Mouse (Mus musculus) hindbrain, embryonic 11.5 days (tissue): ENCODE data around the gene Lias. TPM values are rescaled to one million over a fixed set of nuclear protein-coding genes. Genes with fewer than 3 reads are reported as not detected.

Source experiments
- ATAC-seq: fragments of 200-750 bp; cut with Nextera tagmentation; 2 replicates; pipeline ENCODE4 v1.8.0; 2017; ENCODE audit warnings: mild to moderate bottlenecking, moderate TSS enrichment, moderate library complexity; ENCODE audit not compliant: low FRiP score
- DNase-seq: peaks from one replicate; pipeline ENCODE4 v3.0.0-alpha.2; 2015; ENCODE audit warnings: low spot score
- H3K27ac ChIP-seq: fragments of 300-500 bp; sonication (generic); 2 replicates; pipeline ENCODE4 v1.5.1; 2014; ENCODE audit warnings: mild to moderate bottlenecking, low read depth, low read length
- H3K27me3 ChIP-seq: fragments of 300-500 bp; sonication (generic); 2 replicates; pipeline ENCODE4 v1.6.1; 2014; ENCODE audit warnings: mild to moderate bottlenecking, low read length, moderate library complexity, mixed read lengths; ENCODE audit not compliant: control insufficient read depth, insufficient read depth
- H3K36me3 ChIP-seq: fragments of 300-500 bp; sonication (generic); 2 replicates; pipeline ENCODE4 v1.6.1; 2014; ENCODE audit warnings: mild to moderate bottlenecking, low read length, moderate library complexity, mixed read lengths; ENCODE audit not compliant: control insufficient read depth, insufficient read depth
- H3K4me1 ChIP-seq: fragments of 300-500 bp; sonication (generic); replicated peaks from 2 replicates; pipeline ENCODE4 v1.6.1; 2014; ENCODE audit warnings: low read length, mixed read lengths; ENCODE audit not compliant: control insufficient read depth, insufficient read depth
- H3K4me2 ChIP-seq: fragments of 300-500 bp; sonication (generic); replicated peaks from 2 replicates; pipeline ENCODE4 v1.6.1; 2014; ENCODE audit warnings: mild to moderate bottlenecking, low read depth, low read length
- H3K4me3 ChIP-seq: fragments of 300-500 bp; sonication (generic); 2 replicates; pipeline ENCODE4 v1.5.1; 2014; ENCODE audit warnings: low read depth, low read length
- H3K9ac ChIP-seq: fragments of 300-500 bp; sonication (generic); 2 replicates; pipeline ENCODE4 v1.6.1; 2014; ENCODE audit warnings: low read depth, low read length
- H3K9me3 ChIP-seq: fragments of 300-500 bp; sonication (generic); 2 replicates; pipeline ENCODE4 v1.6.1; 2016; ENCODE audit warnings: low read length; ENCODE audit not compliant: control insufficient read depth
- WGBS: fragments of 180-500 bp; shearing (Covaris S2); extraction: QIAGEN DNeasy Blood & Tissue Kit; methylation state at CpG from one replicate; pipeline ENCODE4 v1.1.7; 2014; 5-methylcytosine and 5-hydroxymethylcytosine counted together
- polyA plus RNA-seq: library from polyadenylated mRNA; unstranded; fragments of >200 nt; fragmentation: Nextera tagmentation; extraction: Ambion mirVana; gene quantifications from 2 replicates; pipeline ENCODE4 v1.2.1, GENCODE M21; 2014

The Lias gene
- polyA plus RNA-seq, 1 experiment from 2014 or later, result 64.7 TPM

DNA sequence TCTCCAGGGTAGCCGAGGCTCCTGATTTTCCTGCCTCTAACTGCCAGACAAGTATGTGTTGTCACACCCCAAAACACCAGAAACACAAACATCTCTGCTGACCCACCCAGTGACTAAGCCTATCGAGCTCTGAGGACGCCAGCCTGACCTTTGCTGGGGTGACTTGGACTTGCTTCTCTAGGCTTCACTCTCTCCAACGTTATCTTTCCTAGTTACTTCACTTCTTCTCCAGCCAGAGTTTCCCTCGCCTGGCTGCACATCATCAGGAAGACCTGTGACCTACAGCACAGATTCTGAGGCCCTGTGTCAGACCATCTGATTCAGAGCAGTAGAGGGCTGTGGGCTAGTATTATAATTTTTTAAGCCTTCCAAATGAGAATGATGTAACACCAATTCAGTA is 63.5 kb downstream of the Lias start:
- H3K4me1 ChIP-seq, result no peaks in the 10 kb centered on the region
- no peak overlapping the region for H3K9ac ChIP-seq
- H3K27me3 ChIP-seq, result no peaks in the 10 kb centered on the region
- DNase-seq, result no peak
- H3K9me3 ChIP-seq, result no peaks in the 10 kb centered on the region
- WGBS, result 69% methylated on average over 5 of the region's 5 CpGs
- H3K36me3 ChIP-seq, result no peaks in the 10 kb centered on the region
- H3K4me2 ChIP-seq, result no peak overlapping the region
- ATAC-seq, result no peak
- no peak overlapping the region for H3K27ac ChIP-seq
- no peak overlapping the region for H3K4me3 ChIP-seq

GRCm38 (mm10) chr5:65457086-65457827 is 66.0 kb downstream of the Lias start:
- ATAC-seq (no peak), DNase-seq (no peak)
- WGBS, result 70% methylated on average over 7 of the region's 7 CpGs

GRCm38 (mm10) chr5:65457846-65458245 is 66.5 kb downstream of the Lias start:
- no peak overlapping the region for H3K4me3 ChIP-seq
- no peak overlapping the region for H3K4me2 ChIP-seq
- H3K36me3 ChIP-seq, result no peaks in the 10 kb centered on the region
- no peaks in the 10 kb centered on the region for H3K4me1 ChIP-seq
- DNase-seq (no peak), ATAC-seq (no peak)
- H3K9me3 ChIP-seq, result no peaks in the 10 kb centered on the region
- 81% methylated on average over 5 of the region's 5 CpGs for WGBS
- H3K27me3 ChIP-seq, result no peaks in the 10 kb centered on the region
- no peak overlapping the region for H3K27ac ChIP-seq
- H3K9ac ChIP-seq, result no peak overlapping the region

More at GRCm38 (mm10) chr5:65457086-65457827, 66.0 kb downstream of the Lias start:
- Histone ChIP-seq H3K27me3 (no peaks in the 10 kb centered on the region), H3K27ac (no peak overlapping the region), H3K36me3 (no peaks in the 10 kb centered on the region), H3K9me3 (no peaks in the 10 kb centered on the region), H3K4me1 (no peaks in the 10 kb centered on the region), H3K4me3 (no peak overlapping the region), H3K4me2 (no peak overlapping the region), H3K9ac (no peak overlapping the region)

DNA sequence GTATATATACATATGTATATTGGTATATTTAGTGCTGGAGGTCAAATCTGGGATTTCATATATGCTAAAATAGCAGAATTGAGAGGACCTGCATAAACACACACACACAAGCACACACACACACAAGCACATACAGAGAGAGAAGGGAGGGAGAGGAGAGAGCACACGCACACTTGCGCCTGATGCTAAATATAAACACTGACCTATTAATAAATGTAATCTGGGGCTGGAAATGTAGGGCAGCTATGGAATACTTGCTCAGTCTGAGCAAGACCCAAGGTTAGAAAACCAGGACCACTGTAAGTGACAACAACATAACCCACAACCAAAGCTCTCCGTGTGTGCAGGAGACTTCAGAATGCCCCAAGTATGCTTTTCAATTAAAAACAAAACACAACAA is 68.2 kb downstream of the Lias start:
- Histone ChIP-seq H3K4me3 (no peak overlapping the region), H3K4me2 (no peak overlapping the region), H3K36me3 (no peaks in the 10 kb centered on the region), H3K27me3 (no peaks in the 10 kb centered on the region), H3K9me3 (no peaks in the 10 kb centered on the region), H3K27ac (no peak overlapping the region), H3K4me1 (no peaks in the 10 kb centered on the region), H3K9ac (no peak overlapping the region)
- WGBS, result 95% methylated on average over 3 of the region's 3 CpGs
- ATAC-seq (no peak), DNase-seq (no peak)

Other genes with a start within 250 kb of the Lias start
- gene Wdr19, start 191.8 kb upstream of the Lias start, polyA plus RNA-seq, result 13.9 and 14.0 TPM in 2 replicates
- 81.1 TPM in 2 replicates for gene Rfc1, start 55.8 kb upstream of the Lias start, polyA plus RNA-seq
- gene Klb, start 43.2 kb upstream of the Lias start, polyA plus RNA-seq, result 0.11 TPM in 1 of 2 replicates, not detected in the other
- gene Rpl9, start 53 bp upstream of the Lias start, polyA plus RNA-seq, result 894 and 900 TPM in 2 replicates
- 69.0 and 70.3 TPM in 2 replicates for gene Ugdh, start 44.5 kb downstream of the Lias start, polyA plus RNA-seq
- gene Gm43552, start 101.3 kb downstream of the Lias start, polyA plus RNA-seq, result 1.3 TPM in 1 of 2 replicates, not detected in the other
- gene Smim14, start 145.7 kb downstream of the Lias start, polyA plus RNA-seq, result 109 and 111 TPM in 2 replicates
- 147 and 172 TPM in 2 replicates for gene Ube2k, start 145.7 kb downstream of the Lias start, polyA plus RNA-seq